Mouse (Mus musculus) MEL (cell line): Measurements from ENCODE around the gene Tor1aip2. TPM values are rescaled to one million over a fixed set of nuclear protein-coding genes. Genes with fewer than 3 reads are reported as not detected.

Source experiments
- DNase-seq: peaks from one replicate; pipeline ENCODE4 v3.0.0; 2011; ENCODE audit warnings: low read depth, low spot score
- H3K27ac ChIP-seq: 2 replicates; pipeline ENCODE4 v1.5.1; 2012; ENCODE audit warnings: low read depth, mild to moderate bottlenecking, control low read depth, low read length, moderate library complexity; ENCODE audit not compliant: control insufficient read depth
- H3K27me3 ChIP-seq, 2 experiments: fragments of 150-350 bp in 1 of 2; sonication (generic) in 1 of 2; 2 replicates each; pipeline ENCODE4 v1.6.1; 2012; ENCODE audit warnings: low read length in 2 of 2, mild to moderate bottlenecking in 2 of 2, improper control_type of control experiment in 1 of 2, moderate library complexity in 1 of 2; ENCODE audit not compliant: insufficient read depth in 2 of 2, control insufficient read depth in 1 of 2
- H3K36me3 ChIP-seq, 2 experiments: 2 replicates each; pipeline ENCODE4 v1.6.1; 2012 to 2014; ENCODE audit warnings: low read length in 2 of 2, improper control_type of control experiment in 1 of 2, inconsistent platforms in 1 of 2, mild to moderate bottlenecking in 1 of 2; ENCODE audit not compliant: insufficient read depth in 2 of 2, control insufficient read depth in 1 of 2
- H3K4me1 ChIP-seq, 2 experiments: fragments of 150-350 bp in 1 of 2; sonication (generic) in 1 of 2; 2 replicates each; pipeline ENCODE4 v1.6.1; 2012; ENCODE audit warnings: low read length in 2 of 2, improper control_type of control experiment in 1 of 2, mild to moderate bottlenecking in 1 of 2; ENCODE audit not compliant: insufficient read depth in 2 of 2, control insufficient read depth in 1 of 2
- H3K4me3 ChIP-seq, 2 experiments: fragments of 150-350 bp in 1 of 2; sonication (generic) in 1 of 2; 2 replicates each; pipeline ENCODE4 v1.5.1; 2012; ENCODE audit warnings: low read depth in 2 of 2, low read length in 2 of 2, mild to moderate bottlenecking in 2 of 2, moderate library complexity in 2 of 2, control low read depth in 1 of 2, improper control_type of control experiment in 1 of 2; ENCODE audit not compliant: control insufficient read depth in 1 of 2, insufficient read depth in 1 of 2
- H3K79me2 ChIP-seq: 2 replicates; pipeline ENCODE4 v1.6.1; 2012; ENCODE audit warnings: mild to moderate bottlenecking, low read length, moderate library complexity; ENCODE audit not compliant: control insufficient read depth, poor library complexity, insufficient read depth
- H3K9ac ChIP-seq: 2 replicates; pipeline ENCODE4 v1.6.1; 2012; ENCODE audit warnings: low read depth, mild to moderate bottlenecking, control low read depth, low read length, moderate library complexity; ENCODE audit not compliant: control insufficient read depth, poor library complexity, severe bottlenecking
- H3K9me3 ChIP-seq: fragments of 150-350 bp; sonication (generic); replicated peaks from 2 replicates; pipeline ENCODE4 v1.6.1; 2012; ENCODE audit warnings: mild to moderate bottlenecking, low read length, improper control_type of control experiment, moderate library complexity; ENCODE audit not compliant: insufficient read depth
- CHD2 ChIP-seq: IDR thresholded peaks from 2 replicates; pipeline ENCODE4 v1.6.1; 2011; ENCODE audit warnings: low read length, improper control_type of control experiment
- CTCF ChIP-seq, 3 experiments: IDR thresholded peaks in 2 of 3; conservative IDR thresholded peaks in 1 of 3; 2 replicates each; pipeline ENCODE4 v1.5.1; 2011 to 2012; ENCODE audit warnings: low read length in 3 of 3, low read depth in 2 of 3, mild to moderate bottlenecking in 2 of 3, improper control_type of control experiment in 1 of 3, inconsistent platforms in 1 of 3, mixed read lengths in 1 of 3, moderate library complexity in 1 of 3; ENCODE audit not compliant: control insufficient read depth in 1 of 3, insufficient read depth in 1 of 3, poor library complexity in 1 of 3, severe bottlenecking in 1 of 3
- HCFC1 ChIP-seq: IDR thresholded peaks from 2 replicates; pipeline ENCODE4 v1.6.1; 2012; ENCODE audit warnings: low read depth, mild to moderate bottlenecking, inconsistent platforms, low read length, improper control_type of control experiment, moderate library complexity
- JUND ChIP-seq: IDR thresholded peaks from 2 replicates; pipeline ENCODE4 v1.6.1; 2011; ENCODE audit warnings: low read depth, mild to moderate bottlenecking, improper control_type of control experiment, low read length
- MAFK ChIP-seq: IDR thresholded peaks from 2 replicates; pipeline ENCODE4 v1.6.1; 2011; ENCODE audit warnings: low read depth, mild to moderate bottlenecking, low read length, improper control_type of control experiment, borderline replicate concordance
- MAX ChIP-seq: IDR thresholded peaks from 2 replicates; pipeline ENCODE4 v1.6.1; 2011; ENCODE audit warnings: low read length, improper control_type of control experiment
- MEF2A ChIP-seq: IDR thresholded peaks from 2 replicates; pipeline ENCODE4 v1.6.1; 2014; ENCODE audit warnings: low read depth, mild to moderate bottlenecking, inconsistent platforms, low read length, improper control_type of control experiment; ENCODE audit not compliant: poor library complexity, insufficient replicate concordance, severe bottlenecking; ENCODE audit errors: extremely low read depth
- MXI1 ChIP-seq: IDR thresholded peaks from 2 replicates; pipeline ENCODE4 v1.6.1; 2011; ENCODE audit warnings: mild to moderate bottlenecking, low read depth, low read length, improper control_type of control experiment
- NRF1 ChIP-seq: IDR thresholded peaks from 2 replicates; pipeline ENCODE4 v1.6.1; 2014; ENCODE audit warnings: low read depth, mild to moderate bottlenecking, inconsistent platforms, low read length, improper control_type of control experiment, moderate library complexity; ENCODE audit not compliant: poor library complexity, insufficient read depth, severe bottlenecking
- POLR2A ChIP-seq, 2 experiments: IDR thresholded peaks; 2 replicates each; pipeline ENCODE4 v1.6.1; 2011 to 2012; ENCODE audit warnings: low read length in 2 of 2, mild to moderate bottlenecking in 2 of 2, control low read depth in 1 of 2, improper control_type of control experiment in 1 of 2, low read depth in 1 of 2, moderate library complexity in 1 of 2; ENCODE audit not compliant: control insufficient read depth in 1 of 2, insufficient read depth in 1 of 2, poor library complexity in 1 of 2
- POLR2AphosphoS5 ChIP-seq: IDR thresholded peaks from 2 replicates; pipeline ENCODE4 v1.6.1; 2012; ENCODE audit warnings: low read depth, borderline replicate concordance, mild to moderate bottlenecking, inconsistent platforms, low read length, moderate library complexity, mixed read lengths
- RAD21 ChIP-seq: IDR thresholded peaks from 2 replicates; pipeline ENCODE4 v1.6.1; 2011; ENCODE audit warnings: mild to moderate bottlenecking, low read depth, low read length, improper control_type of control experiment
- SIN3A ChIP-seq: IDR thresholded peaks from 2 replicates; pipeline ENCODE4 v1.6.1; 2012; ENCODE audit warnings: low read length, improper control_type of control experiment, inconsistent platforms
- TBP ChIP-seq: IDR thresholded peaks from 2 replicates; pipeline ENCODE4 v1.8.0; 2011; ENCODE audit warnings: low read depth, low read length, improper control_type of control experiment
- ZMIZ1 ChIP-seq: IDR thresholded peaks from 2 replicates; pipeline ENCODE4 v1.6.1; 2012; ENCODE audit warnings: low read depth, mild to moderate bottlenecking, inconsistent platforms, low read length, improper control_type of control experiment, moderate library complexity
- ZNF384 ChIP-seq: IDR thresholded peaks from 2 replicates; pipeline ENCODE4 v1.6.1; 2012; ENCODE audit warnings: low read depth, mild to moderate bottlenecking, inconsistent platforms, low read length, improper control_type of control experiment
- polyA plus RNA-seq, 2 experiments: library from polyadenylated mRNA; stranded (reverse) in 1 of 2; unstranded in 1 of 2; fragments of >175 nt in 1 of 2; fragments of >200 nt in 1 of 2; gene quantifications; 2 replicates each; pipeline versions ENCODE4 v1.2.1 to v1.2.4; 2012; ENCODE audit warnings: low replicate concordance in 2 of 2, low read depth in 1 of 2; ENCODE audit not compliant: insufficient read length in 2 of 2, insufficient read depth in 1 of 2, missing spikeins in 1 of 2
- total RNA-seq: library from RNA; depleted of rRNA; stranded (reverse); fragments of 300-350 nt; gene quantifications from 2 replicates; pipeline ENCODE4 v1.2.3, GENCODE M21; 2012

The Tor1aip2 gene
- total and polyA plus RNA-seq, 3 experiments = 47.1 to 48.1 TPM; not detected in 1

DNA sequence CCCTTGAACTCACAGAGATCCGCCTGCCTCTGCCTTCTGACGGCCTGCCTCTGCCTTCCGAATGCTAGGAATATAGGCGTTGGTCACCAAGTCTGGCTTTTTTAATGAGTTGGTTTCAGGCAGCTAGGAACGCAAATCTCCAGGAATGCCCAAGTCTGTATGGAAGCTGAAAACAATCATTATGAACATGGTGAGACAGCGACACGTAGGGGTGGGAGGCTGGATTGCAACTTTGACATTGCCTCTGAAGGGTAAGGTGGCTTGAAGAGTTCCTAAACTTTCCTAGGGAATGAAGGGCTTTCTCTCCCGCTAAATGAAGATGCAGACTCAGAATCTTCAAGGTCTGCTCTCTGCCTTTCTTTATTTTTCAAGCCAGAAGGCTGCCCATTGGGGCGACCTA is 75.9 kb downstream of the Tor1aip2 start:
- H3K9ac ChIP-seq = no peak overlapping the region
- H3K27me3 ChIP-seq = no peaks in the 10 kb centered on the region
- peaks cover 4 to 22% of the 10 kb centered on the region in 2 experiments; a peak in 3 of 4 replicates for H3K4me1 ChIP-seq
- no peaks in the 10 kb centered on the region for H3K79me2 ChIP-seq
- H3K4me3 ChIP-seq = no peak overlapping the region
- H3K9me3 ChIP-seq = no peaks in the 10 kb centered on the region
- no peak for DNase-seq
- no peak overlapping the region for H3K27ac ChIP-seq
- TF ChIP-seq POLR2AphosphoS5 (no peak), ZNF384 (no peak), RAD21 (peak; percentile 4), CHD2 (no peak), CTCF (IDR thresholded peaks at IDR 0.05 in 2 of 3, conservative IDR thresholded peaks at IDR 0.05 in 1 of 3; ENCODE audit: control insufficient read depth in 1 of 3, insufficient read depth in 1 of 3, low read depth in 2 of 3, low read length in 3 of 3, poor library complexity in 1 of 3, severe bottlenecking in 1 of 3) (peak; percentile 13 to 33 (median 24); a peak in 3 of 6 replicates), MAX (no peak), HCFC1 (no peak), MAFK (no peak), POLR2A (IDR thresholded peaks at IDR 0.05; ENCODE audit: control insufficient read depth in 1 of 2, insufficient read depth in 1 of 2, low read depth in 1 of 2, low read length in 2 of 2, poor library complexity in 1 of 2) (no peak)
- peaks cover 0 to 14% of the 10 kb centered on the region in 2 experiments; a peak in 2 of 4 replicates for H3K36me3 ChIP-seq

GRCm38 (mm10) chr1:156111728-156112127 is 76.5 kb downstream of the Tor1aip2 start:
- H3K4me3 ChIP-seq = no peak overlapping the region
- H3K36me3 ChIP-seq = peaks cover 0 to 20% of the 10 kb centered on the region in 2 experiments; a peak in 2 of 4 replicates
- H3K27ac ChIP-seq = no peak overlapping the region
- no peaks in the 10 kb centered on the region for H3K79me2 ChIP-seq
- H3K9me3 ChIP-seq = no peaks in the 10 kb centered on the region
- H3K27me3 ChIP-seq = no peaks in the 10 kb centered on the region
- TF ChIP-seq ZMIZ1 (no peak), POLR2A (IDR thresholded peaks at IDR 0.05; ENCODE audit: control insufficient read depth in 1 of 2, insufficient read depth in 1 of 2, low read depth in 1 of 2, low read length in 2 of 2, poor library complexity in 1 of 2) (no peak), JUND (no peak), TBP (no peak), MXI1 (no peak), POLR2AphosphoS5 (no peak), SIN3A (no peak), ZNF384 (no peak), NRF1 (no peak), MEF2A (no peak)
- H3K4me1 ChIP-seq = peaks cover 4 to 28% of the 10 kb centered on the region in 2 experiments; a peak in 3 of 4 replicates
- no peak for DNase-seq
- H3K9ac ChIP-seq = no peak overlapping the region
